Mouse (Mus musculus) neural tube, embryonic 10.5 days (tissue): ENCODE data around the gene Olfr352.

Experiments
- DNase-seq: peaks from one replicate; pipeline ENCODE4 v3.0.0-alpha.2; 2017; ENCODE audit warnings: low spot score; ENCODE audit errors: extremely low spot score

Gene Olfr352

DNA sequence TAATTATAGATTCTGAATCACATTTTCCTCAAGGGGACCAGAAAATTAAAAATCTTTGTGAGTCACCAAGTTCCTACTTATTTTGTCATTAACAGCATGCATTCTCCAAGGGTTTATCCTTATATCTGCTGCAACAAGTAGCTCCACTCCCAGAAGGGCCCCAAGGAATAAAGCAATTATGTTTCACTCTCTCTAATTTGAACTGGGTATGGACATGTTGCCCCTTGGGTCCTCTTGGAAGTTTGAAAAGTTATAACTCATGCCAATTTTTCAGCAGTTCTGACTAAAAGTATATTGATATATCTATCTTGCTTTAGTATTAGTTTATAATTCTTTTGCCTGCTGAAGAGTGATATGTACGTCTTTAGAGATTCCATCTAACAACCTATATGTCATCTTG, at the start of gene Olfr352:
Gene Olfr352, plus strand, starts transcription at position 301 of the 400 bp plus-strand sequence.
- no peak for DNase-seq

- DNase-seq = no peak
Observed at GRCm38 (mm10) chr2:36846010-36846409, 22.2 kb upstream of the Olfr352 start, which contains the start of gene Olfr350. Gene Olfr350 (plus strand): TSS chr2:36846310.

DNA sequence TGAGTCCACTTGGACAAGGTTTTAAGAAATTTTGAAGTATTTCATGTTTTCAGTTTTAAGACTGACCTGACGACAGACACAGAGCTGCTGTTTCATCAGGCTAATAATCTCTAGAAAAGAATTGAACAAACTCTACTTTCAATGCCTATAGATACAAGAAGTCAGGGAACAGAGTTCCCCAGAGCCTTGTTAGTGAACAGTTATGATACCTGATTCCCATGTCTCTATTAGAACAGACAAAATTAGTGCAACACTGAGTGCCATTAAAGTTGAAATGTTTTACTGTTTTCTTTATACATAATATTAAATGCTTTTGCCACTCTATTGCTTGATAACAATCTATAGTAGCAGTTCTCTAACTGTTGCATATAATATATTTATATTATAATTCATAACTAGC, 5.7 kb upstream of the Olfr352 start, which contains the start of gene Olfr351:
Gene Olfr351, minus strand, starts transcription at position 101 of the 400 bp plus-strand sequence.
- DNase-seq = no peak

DNA sequence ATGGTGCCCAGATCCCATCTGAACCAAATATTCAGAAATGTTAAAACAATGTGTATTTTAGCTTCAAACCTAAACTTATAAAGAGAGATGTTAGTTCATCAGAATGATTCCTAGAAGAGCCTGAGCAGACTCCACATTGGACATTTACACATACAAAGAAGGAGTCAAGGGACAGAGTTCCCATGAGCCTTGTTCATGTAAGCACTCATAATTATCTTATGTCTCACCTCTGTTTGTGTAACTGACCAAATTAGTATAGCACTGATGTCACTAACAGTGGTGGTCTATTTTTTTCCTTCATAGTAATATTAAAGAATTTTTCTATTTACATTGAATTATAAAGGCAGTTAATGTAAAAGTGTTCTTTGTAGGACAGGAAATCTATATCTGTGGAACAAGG, 24.6 kb downstream of the Olfr352 start, which contains the start of gene Olfr353:
Gene Olfr353, minus strand, starts transcription at position 101 of the 400 bp plus-strand sequence.
- DNase-seq = no peak

DNA sequence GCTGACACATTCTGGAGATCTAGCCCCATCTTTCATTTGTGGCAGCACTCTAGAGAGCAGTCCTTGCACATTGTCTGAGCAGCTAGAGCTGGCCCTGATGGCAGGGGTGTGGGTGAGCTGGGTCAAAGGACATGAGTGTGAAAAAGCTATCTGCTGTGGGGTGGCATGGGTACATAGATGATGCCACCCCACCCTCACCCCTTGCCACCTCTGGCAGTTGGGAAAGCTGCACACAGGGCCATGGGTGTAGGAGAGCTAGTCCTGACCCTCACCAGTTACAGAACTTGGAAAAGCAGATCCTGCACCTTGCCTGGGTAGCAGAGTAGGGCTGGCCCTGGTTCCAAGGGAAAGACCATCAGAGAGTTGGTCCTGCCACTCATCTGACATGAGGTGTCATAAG, 28.9 kb downstream of the Olfr352 start:
- DNase-seq = no peak

DNA sequence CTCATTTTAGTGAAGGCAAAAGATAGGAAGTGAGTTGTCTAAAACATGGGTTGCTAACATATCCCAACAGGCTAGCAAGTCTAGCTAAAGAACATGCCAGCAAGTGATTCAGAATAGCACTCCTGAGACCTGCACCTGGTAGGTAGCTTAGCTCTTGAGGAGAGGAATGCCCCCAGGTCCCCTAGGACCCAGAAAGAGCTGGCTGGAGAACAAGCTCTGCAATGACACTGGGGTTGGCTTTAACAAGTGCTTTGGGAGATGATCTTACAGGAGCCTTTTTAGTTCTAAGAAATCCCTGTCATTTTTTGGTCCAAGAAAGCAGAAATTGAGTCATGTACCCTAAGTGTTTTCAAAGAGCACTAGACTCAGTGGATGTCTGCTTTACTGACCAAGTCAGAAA, 37.1 kb downstream of the Olfr352 start, which contains the start of gene Olfr354:
Gene Olfr354, plus strand, starts transcription at position 301 of the 400 bp plus-strand sequence.
- no peak for DNase-seq
